Mouse (Mus musculus) thymus, postnatal 25 days (tissue): ENCODE measurements around the gene Gramd4.
"Not testable (repeated sequence)": the region's sequence is repeated elsewhere in the genome, so short reads cannot be mapped to it uniquely, and the experiment has no call there.

ENCODE experiments used
- DNase-seq: peaks from one replicate; pipeline ENCODE4 v3.0.0; 2022

Gramd4 gene

DNA sequence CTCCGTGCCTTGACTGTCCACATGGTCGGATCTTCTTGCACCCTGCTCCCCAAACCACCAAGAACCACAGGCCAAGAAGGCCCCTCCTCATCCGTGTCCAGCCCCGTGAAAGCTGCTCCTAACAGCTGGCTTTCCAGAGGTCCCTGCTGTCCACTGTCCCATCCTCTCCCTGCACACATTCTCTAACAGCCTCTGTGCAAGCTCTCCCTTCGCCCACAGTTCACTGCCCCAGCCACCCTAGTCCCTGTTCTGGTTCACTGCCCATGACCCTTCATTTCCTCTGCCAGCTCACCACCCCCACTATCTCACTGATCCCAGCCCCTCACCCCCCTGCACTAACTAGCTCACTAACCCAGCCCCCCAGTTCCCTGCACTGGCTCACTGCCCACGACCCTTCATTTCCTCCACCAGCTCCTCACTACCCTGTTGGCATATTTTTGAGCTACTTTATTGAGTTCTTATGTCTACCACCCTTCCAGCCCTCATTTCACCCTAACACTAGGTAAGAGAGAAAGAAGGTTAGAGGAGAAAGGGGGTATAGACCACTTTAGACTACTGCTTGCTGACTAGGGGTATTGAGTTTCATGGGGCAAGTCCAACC, 5.5 kb upstream of the Gramd4 start:
- DNase-seq, result no peak

GRCm38 (mm10) chr15:86053890-86054536, 3.5 kb upstream of the Gramd4 start:
- peak; percentile 87 for DNase-seq

DNA sequence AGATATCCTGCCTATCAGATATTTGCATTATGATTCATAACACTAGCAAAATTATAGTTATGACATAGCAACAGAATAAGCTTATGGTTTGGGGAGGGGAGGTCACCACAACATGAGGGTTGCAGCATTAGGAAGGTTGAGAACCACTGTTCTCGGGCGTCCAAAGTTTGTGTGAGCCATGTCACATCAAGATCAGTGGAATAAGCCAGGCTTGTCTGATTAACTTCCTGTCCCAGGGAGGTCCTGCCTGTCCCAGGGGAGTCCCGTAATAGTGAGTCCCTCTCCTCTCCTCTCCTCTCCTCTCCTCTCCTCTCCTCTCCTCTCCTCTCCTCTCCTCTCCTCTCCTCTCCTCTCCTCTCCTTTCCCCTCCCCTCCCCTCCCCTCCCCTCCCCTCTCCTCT, 2.6 kb upstream of the Gramd4 start:
- DNase-seq, result not testable (repeated sequence)

DNA sequence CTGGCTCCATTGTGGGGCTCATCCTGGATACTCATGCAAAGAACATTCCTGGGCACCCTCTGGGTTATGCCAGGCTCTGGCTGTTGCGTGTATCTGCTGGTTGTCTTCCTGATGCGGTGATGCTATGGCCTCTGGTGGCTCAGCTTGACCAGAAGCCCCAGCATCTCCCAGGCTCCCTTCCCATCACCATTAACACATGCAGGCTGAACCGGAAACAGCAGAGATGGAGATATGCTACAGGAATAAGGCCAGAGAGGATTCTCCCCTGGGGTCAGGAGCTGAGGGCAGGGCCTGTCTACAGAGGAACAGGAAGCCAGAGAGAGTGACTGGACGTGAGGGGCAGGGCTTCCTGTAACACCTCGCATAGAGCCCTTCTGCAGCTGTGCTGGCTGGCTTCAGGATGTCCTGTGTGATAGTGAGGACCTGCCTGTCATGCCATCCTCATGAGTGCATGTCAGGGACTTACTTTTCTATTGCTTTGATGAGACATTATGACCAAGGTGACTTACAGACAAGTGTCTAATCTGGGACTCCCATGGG, 1.2 kb upstream of the Gramd4 start:
- no peak for DNase-seq

- DNase-seq, result no peak
These were observed 413 bp downstream of the Gramd4 start for GRCm38 (mm10) chr15:86057908-86058307.

DNA sequence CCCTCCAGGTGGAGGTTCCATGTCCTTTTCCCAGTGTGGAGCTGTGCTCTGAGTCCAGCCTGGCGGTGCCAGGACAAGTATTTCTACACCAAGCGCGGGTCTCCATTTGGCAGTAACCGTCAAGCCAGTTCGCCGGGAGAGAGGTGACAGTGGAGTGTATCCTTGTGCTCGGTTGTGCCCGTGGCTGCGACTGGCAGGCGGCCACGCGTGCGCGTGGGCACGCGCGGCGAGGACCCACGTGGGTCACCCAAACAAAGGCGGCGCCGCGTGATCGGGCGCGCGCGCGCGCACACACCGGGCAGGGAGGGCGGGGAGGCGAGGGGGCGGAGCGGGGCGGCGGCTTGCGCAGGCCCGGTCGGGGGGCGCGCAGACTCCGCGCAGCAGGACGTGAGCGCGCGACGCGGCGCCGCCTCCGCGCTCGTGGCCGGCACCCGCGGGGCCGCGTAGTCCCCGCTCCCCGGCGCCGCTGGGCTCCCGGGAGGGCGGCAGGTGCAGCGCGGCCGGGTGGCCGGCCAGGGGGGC, 960 bp downstream of the Gramd4 start:
- DNase-seq, result peak; percentile 82

- DNase-seq, result no peak
These were observed 1.7 kb downstream of the Gramd4 start for GRCm38 (mm10) chr15:86058931-86059834.

DNA sequence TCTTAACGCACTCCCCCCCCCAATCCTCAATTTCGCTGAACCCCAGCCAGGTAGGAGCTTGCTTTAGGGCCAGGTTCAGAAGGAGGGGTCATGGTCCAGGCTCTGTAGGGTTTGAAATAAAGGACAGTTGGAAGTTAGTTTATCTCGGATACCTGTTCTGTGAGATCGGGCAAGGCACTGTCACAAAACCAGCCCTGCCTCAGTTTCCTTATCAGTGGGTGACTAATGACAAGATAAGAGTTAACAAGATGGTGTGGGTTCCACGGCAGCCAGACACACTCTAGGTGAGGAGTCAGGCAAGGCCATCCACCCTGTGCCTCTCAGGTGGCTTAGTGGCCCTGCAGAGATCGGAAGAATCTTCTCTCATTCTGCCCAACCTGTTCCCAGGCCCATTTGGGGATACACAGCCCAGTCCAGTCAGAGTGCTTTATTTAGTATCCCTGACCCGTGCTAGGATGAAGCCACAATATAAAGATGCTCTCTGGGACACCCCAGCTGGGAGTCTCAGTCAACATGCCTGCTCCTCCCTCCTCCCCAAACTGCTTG, 2.4 kb downstream of the Gramd4 start:
- no peak for DNase-seq

DNA sequence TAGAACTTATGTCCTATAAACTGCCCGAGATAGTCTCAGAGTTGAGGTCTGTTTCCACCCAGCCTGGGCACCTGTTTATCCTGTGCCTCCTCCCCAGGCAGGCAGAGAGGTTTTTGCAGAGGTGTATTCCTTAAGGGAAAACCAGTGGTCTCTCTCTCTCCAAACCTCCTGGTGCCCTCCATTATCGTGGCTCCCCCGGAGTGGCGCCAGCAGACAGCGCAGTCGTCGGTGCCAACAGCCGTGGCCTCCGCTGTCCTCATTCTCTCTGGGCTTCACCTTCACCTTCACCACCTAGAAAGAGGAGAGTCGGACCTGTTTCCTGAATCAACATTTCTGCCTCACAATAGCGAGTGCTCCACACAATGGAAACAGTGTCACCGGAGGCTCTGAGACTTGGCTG, 3.1 kb downstream of the Gramd4 start:
- no peak for DNase-seq

GRCm38 (mm10) chr15:86061221-86061620, 3.7 kb downstream of the Gramd4 start:
- no peak for DNase-seq

- no peak for DNase-seq
These were observed 4.5 kb downstream of the Gramd4 start for GRCm38 (mm10) chr15:86061848-86062481.

DNA sequence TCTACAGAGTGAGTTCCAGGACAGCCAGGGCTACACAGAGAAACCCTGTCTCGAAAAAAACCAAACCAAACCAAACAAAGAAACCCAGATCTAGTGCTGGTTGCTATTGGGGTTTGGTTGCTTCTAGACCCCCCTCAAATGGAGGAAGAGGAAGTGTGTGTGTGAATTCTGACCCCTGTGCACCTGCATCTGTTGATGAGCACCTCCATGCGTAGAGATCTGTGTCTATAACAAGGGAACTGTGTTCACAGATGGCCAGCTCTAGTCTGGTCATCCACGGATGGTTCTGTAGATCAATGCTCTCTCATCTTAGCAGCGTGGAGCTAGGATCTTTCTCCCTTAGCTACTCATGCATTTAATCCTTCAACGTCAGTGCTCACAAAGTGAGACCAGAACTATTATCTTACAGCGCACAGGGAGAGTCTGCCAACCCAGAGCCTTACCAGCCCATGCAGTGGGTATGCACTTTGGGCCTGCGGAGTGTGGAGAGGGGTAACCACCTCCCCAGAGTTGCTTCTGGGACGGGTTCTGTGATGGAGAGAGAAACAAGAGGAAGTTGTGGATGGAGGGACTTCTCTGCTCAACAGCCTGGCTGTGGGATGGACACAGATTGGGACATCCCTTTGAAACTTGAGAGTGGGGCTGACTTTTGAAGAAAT, 6.8 kb downstream of the Gramd4 start:
- no peak for DNase-seq

- no peak for DNase-seq
These were observed 7.3 kb downstream of the Gramd4 start for GRCm38 (mm10) chr15:86064850-86065229.

DNA sequence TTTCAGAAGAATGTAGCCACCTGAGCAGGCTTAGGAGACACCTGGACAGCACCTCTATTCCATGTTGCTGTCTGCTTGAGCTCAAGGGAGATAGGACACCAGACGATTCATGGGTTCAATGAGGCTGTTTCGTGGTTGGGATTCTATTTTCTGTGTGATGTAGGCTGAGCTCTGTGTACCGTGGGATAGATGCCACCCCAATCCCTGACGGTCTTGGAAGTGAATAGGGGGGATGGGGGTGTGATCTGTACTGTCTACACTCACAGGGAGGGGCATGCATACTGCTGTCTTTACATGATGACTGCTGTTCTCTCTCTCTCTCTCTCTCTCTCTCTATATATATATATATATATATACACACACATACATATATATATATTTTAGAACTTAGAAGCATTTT, 7.9 kb downstream of the Gramd4 start:
- no peak for DNase-seq

- DNase-seq, result no peak
These were observed 9.5 kb downstream of the Gramd4 start for GRCm38 (mm10) chr15:86066836-86067580.

DNA sequence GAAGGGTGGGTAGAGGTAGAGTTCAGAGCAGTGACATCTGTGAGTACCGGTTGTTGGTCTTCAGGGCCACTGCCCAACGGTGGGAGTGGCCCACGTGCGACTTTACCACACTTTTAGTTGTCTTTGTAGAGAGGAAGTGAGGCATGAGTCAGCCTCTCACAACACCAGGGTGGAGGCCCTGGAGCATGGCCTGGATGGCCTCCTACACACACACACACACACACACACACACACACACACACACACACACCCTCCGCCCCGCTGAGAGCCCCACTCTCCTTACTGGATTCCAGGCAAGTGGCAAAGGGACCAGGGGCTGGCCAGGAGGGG, 10.1 kb downstream of the Gramd4 start:
- peak; percentile 61 for DNase-seq

DNA sequence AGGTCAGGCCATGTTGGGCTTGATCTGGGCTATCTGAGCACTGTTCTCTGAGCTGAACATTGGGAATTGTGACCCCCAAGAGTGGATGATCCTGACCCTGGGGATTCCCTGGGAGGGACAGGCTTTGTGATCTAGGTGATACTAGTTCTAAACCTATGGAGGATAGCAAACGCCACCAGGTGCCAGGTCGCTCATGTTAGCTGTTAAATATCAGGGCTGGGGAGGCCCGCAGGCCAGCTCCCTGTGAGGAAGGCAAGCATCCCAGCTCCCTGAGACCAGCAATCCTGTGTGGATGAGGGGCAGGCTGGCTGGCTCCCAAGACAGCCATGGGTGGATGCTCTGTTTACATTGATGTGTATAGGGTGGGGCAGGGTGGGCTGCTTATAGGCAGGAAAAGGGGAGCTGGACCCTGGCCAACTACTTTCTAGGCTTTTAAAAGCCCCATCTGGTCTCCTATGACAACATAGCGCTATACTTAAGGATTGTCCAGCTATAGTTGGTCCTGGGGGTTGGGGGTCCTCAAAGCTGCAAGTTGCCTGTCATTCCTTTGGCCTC, 10.5 kb downstream of the Gramd4 start:
- DNase-seq, result no peak

DNA sequence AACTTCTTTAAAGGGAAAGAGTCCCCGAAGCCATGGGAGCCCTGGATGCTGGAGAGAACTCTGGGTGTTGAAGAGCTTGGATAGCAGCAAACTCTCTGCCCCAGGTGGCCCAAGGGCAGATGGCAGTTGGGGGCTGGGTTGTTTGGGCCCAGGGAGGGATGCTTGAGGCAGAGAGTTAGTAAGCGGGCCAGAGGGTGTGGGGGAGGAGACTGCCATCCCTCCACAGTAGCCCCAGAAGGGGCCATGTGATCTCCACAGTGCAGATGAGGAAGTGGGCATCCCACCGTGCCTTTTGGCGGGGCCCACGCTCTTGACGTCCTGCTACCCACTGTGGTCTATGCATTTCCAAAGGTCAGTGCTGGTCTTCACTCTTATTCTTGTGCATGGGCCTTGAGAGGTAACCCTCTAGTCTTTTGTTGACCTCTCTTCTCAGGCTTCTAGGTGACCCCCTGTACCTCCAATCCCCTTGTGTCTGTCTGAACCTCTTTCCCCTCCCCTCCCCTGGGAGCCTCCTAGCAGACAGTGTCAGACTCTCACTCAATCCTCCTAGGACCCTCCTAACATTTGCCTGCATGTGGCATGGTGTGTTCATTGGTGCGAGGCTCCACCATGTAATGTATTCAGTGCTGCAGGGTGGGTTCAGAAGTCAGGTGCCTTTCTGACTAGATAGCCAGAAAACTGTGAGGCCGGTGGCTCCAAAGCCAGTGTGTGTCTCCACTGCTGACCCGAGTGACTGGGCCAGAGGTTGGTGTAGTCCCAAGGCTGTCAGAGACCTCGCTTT, 11.7 kb downstream of the Gramd4 start:
- DNase-seq, result no peak

GRCm38 (mm10) chr15:86070368-86070767, 12.9 kb downstream of the Gramd4 start:
- DNase-seq, result no peak

DNA sequence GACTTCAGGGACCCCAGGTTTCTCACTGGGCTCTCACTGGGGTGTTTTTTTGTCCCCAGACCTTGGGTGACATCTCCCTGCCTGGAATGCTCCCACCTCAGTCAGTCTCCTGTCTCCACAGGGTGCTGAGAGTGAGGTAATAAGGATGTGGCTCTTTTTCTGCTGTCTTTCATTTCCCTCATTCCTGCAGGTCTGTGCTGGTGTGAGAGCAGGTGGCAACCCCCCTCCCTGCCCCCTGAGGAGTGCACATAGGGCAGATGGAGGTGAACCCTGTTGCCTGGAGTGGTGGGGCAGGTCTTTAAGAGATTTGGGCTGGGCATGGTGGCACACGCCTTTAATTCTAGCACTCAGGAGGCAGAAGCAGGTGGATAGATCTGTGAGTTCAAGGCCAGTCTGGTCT, 13.7 kb downstream of the Gramd4 start:
- no peak for DNase-seq
